Mouse (Mus musculus) olfactory bulb, adult 2 months (tissue): ENCODE measurements at regions not wholly inside any gene's neighbourhood (a gene's known extent, or its start where the extent isn't known, plus 50 kb on each side); places are given as distances from the start of the nearest gene placed in this dataset.

Source experiments
- H3K27ac ChIP-seq: fragments of 200-500 bp; 2 replicates; pipeline ENCODE4 v1.5.1; 2012; ENCODE audit warnings: low read depth, low read length; ENCODE audit not compliant: insufficient read depth
- H3K4me1 ChIP-seq: fragments of 200-500 bp; 2 replicates; pipeline ENCODE4 v1.6.1; 2012; ENCODE audit warnings: low read length; ENCODE audit not compliant: control insufficient read depth, insufficient read depth
- H3K4me3 ChIP-seq: fragments of 200-500 bp; 2 replicates; pipeline ENCODE4 v1.5.1; 2012; ENCODE audit warnings: mild to moderate bottlenecking, low read depth, low read length, moderate library complexity; ENCODE audit not compliant: insufficient read depth
- CTCF ChIP-seq: fragments of 200-500 bp; IDR thresholded peaks from 2 replicates; pipeline ENCODE4 v1.5.1; 2012; ENCODE audit warnings: low read depth, mild to moderate bottlenecking, low read length, moderate library complexity; ENCODE audit not compliant: insufficient read depth
- POLR2A ChIP-seq: fragments of 200-500 bp; IDR thresholded peaks from 2 replicates; pipeline ENCODE4 v1.6.1; 2012; ENCODE audit warnings: mild to moderate bottlenecking, low read depth, low read length, moderate library complexity; ENCODE audit not compliant: insufficient read depth
- WGBS: fragments of 180-500 bp; shearing (Covaris S2); methylation state at CpG from one replicate; pipeline ENCODE4 v1.1.7; 2018; 5-methylcytosine and 5-hydroxymethylcytosine counted together

- TF ChIP-seq POLR2A (no peak), CTCF (no peak)
- Histone ChIP-seq H3K4me3 (no peak overlapping the region), H3K4me1 (peaks cover 4% of the 10 kb centered on the region; the same call in 1 of the 2 replicates), H3K27ac (no peak overlapping the region)
- WGBS, result 66% methylated on average over 3 of the region's 3 CpGs
These were observed 524.9 kb downstream of the Ptprc start for GRCm38 (mm10) chr1:137650629-137651028.

GRCm38 (mm10) chr1:137650082-137650481, 525.4 kb downstream of the Ptprc start:
- 34% methylated on average over 2 of the region's 2 CpGs for WGBS
- Histone ChIP-seq H3K4me1 (peaks cover 4% of the 10 kb centered on the region; the same call in 1 of the 2 replicates), H3K4me3 (no peak overlapping the region), H3K27ac (no peak overlapping the region)
- TF ChIP-seq CTCF (no peak), POLR2A (no peak)

- Histone ChIP-seq H3K4me3 (no peak overlapping the region), H3K4me1 (peaks cover 4% of the 10 kb centered on the region; the same call in 1 of the 2 replicates), H3K27ac (no peak overlapping the region)
- TF ChIP-seq POLR2A, result no peak
- TF ChIP-seq CTCF, result no peak
- WGBS, result 77% methylated on average over 1 of the region's 1 CpGs
These were observed 526.7 kb downstream of the Ptprc start for GRCm38 (mm10) chr1:137648832-137649231.

GRCm38 (mm10) chr1:137644601-137645040, 530.9 kb downstream of the Ptprc start:
- WGBS, result 72% methylated on average over 6 of the region's 6 CpGs
- TF ChIP-seq CTCF (no peak), POLR2A (no peak)
- Histone ChIP-seq H3K27ac (no peak overlapping the region), H3K4me3 (no peak overlapping the region), H3K4me1 (no peaks in the 10 kb centered on the region)

- H3K4me3 ChIP-seq, result no peak overlapping the region
- 89% methylated on average over 1 of the region's 1 CpGs for WGBS
- no peaks in the 10 kb centered on the region for H3K4me1 ChIP-seq
- no peak overlapping the region for H3K27ac ChIP-seq
- TF ChIP-seq CTCF (no peak), POLR2A (no peak)
These were observed 532.0 kb downstream of the Ptprc start for GRCm38 (mm10) chr1:137643508-137643907.

- Histone ChIP-seq H3K4me3 (no peak overlapping the region), H3K4me1 (no peaks in the 10 kb centered on the region), H3K27ac (no peak overlapping the region)
- TF ChIP-seq POLR2A, result no peak
- TF ChIP-seq CTCF, result no peak
- WGBS, result 47% methylated on average over 7 of the region's 7 CpGs
These were observed 534.7 kb downstream of the Ptprc start for GRCm38 (mm10) chr1:137640848-137641247.

- Histone ChIP-seq H3K4me3 (no peak overlapping the region), H3K4me1 (no peaks in the 10 kb centered on the region), H3K27ac (no peak overlapping the region)
- TF ChIP-seq CTCF (no peak), POLR2A (no peak)
- WGBS, result 68% methylated on average over 3 of the region's 3 CpGs
These were observed 538.6 kb downstream of the Ptprc start for GRCm38 (mm10) chr1:137636947-137637346.

- Histone ChIP-seq H3K27ac (no peak overlapping the region), H3K4me3 (no peak overlapping the region), H3K4me1 (no peaks in the 10 kb centered on the region)
- 78% methylated on average over 3 of the region's 3 CpGs for WGBS
- TF ChIP-seq POLR2A, result no peak
- no peak for TF ChIP-seq CTCF
These were observed 539.1 kb downstream of the Ptprc start for GRCm38 (mm10) chr1:137636321-137636944.

- no peak for TF ChIP-seq POLR2A
- WGBS, result 54% methylated on average over 7 of the region's 7 CpGs
- H3K4me1 ChIP-seq, result no peaks in the 10 kb centered on the region
- no peak overlapping the region for H3K27ac ChIP-seq
- no peak overlapping the region for H3K4me3 ChIP-seq
These were observed 539.7 kb downstream of the Ptprc start for GRCm38 (mm10) chr1:137635781-137636180.

- no peak overlapping the region for H3K27ac ChIP-seq
- no peaks in the 10 kb centered on the region for H3K4me1 ChIP-seq
- H3K4me3 ChIP-seq, result no peak overlapping the region
- no peak for TF ChIP-seq POLR2A
- no peak for TF ChIP-seq CTCF
These were observed 544.0 kb downstream of the Ptprc start for GRCm38 (mm10) chr1:137631546-137631945.
